12 mouse cellular contexts compared by ENCODE assay signal in the genomic region with DNA sequence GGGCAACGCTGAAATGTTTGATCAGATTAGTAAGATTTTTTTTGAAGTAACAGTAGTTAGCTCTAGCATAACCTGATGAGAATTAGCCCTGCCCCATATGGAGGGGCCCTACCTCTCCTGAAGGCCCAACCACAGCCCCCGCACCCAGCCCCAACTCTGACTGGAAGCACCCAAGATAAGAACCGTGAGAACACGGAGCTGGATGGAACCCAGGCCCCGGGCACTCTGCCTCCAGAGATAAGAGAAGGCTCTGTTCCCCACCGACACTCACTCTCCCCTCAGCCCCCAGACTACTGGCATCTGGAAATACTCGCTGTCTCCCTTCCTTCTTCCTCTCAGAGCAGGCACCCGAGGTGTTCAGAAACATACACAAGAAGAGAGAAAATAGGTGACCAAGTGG. TPM values are rescaled to one million over a fixed set of nuclear protein-coding genes. Genes with fewer than 3 reads are reported as not detected.
A peak's percentile ranks its signal among the peaks of the same experiment; 100 is the strongest.
DNase-seq lines count a peak whose midpoint lies in the region; ATAC-seq and TF ChIP-seq lines count a peak whose summit lies in the region.
"Had no signal": no experiment of that assay in that cellular context is flagged by ENCODE, and none has a peak within 500 bp of the region (broad histone marks: within the 10 kb centered on the region; RNA-seq: fewer than 3 reads in every experiment).

No protein-coding gene starts in this region.

- TF ChIP-seq POLR2A in kidney, adult 2 months (IDR thresholded peaks at IDR 0.05; ENCODE audit: low read depth, low read length), result no peak

- no peak overlapping the region for H3K4me2 ChIP-seq in forebrain, embryonic 11.5 days (ENCODE audit: low read depth, low read length, severe bottlenecking)
- H3K4me2 ChIP-seq in forebrain, embryonic 16.5 days (ENCODE audit: low read length), result no peak overlapping the region
- H3K4me2 ChIP-seq in kidney, embryonic 14.5 days (replicated peaks; ENCODE audit: low read depth, low read length), result no peak overlapping the region
- peak overlapping the region; percentile 59 for H3K4me2 ChIP-seq in liver, embryonic 14.5 days (ENCODE audit: low read depth)

- no peaks in the 10 kb centered on the region for H3K36me3 ChIP-seq in forebrain, embryonic 11.5 days (ENCODE audit: control insufficient read depth, insufficient read depth, low read length)
- no peaks in the 10 kb centered on the region for H3K36me3 ChIP-seq in forebrain, embryonic 16.5 days (ENCODE audit: control insufficient read depth, insufficient read depth)
- no peaks in the 10 kb centered on the region for H3K36me3 ChIP-seq in kidney, embryonic 14.5 days (ENCODE audit: control insufficient read depth, insufficient read depth, low read length)
- H3K36me3 ChIP-seq in kidney, adult 2 months (ENCODE audit: control insufficient read depth, insufficient read depth, low read length), result no peaks in the 10 kb centered on the region
- H3K36me3 ChIP-seq in liver, embryonic 14.5 days (replicated peaks; ENCODE audit: control insufficient read depth, insufficient read depth, low read depth), result no peaks in the 10 kb centered on the region

- peak; percentile 48 for TF ChIP-seq EP300 in liver, embryonic 14.5 days (IDR thresholded peaks at IDR 0.05; ENCODE audit: low read depth)

- no peak overlapping the region for H3K27ac ChIP-seq in forebrain, embryonic 11.5 days (ENCODE audit: low read depth, low read length)
- no peak overlapping the region for H3K27ac ChIP-seq in forebrain, embryonic 16.5 days (ENCODE audit: low read length)
- H3K27ac ChIP-seq in kidney, embryonic 14.5 days (ENCODE audit: low read depth, low read length), result 0 out of 2 replicates have a peak overlapping the region, but pooled peaks have one; percentile 11
- no peak overlapping the region for H3K27ac ChIP-seq in kidney, adult 2 months (ENCODE audit: insufficient read depth, low read depth, low read length)
- peak overlapping the region; percentile 54; the same call in 1 of the 2 replicates for H3K27ac ChIP-seq in liver, embryonic 14.5 days

- H3K4me3 ChIP-seq in forebrain, embryonic 11.5 days (ENCODE audit: low read depth, low read length), result no peak overlapping the region
- no peak overlapping the region for H3K4me3 ChIP-seq in forebrain, embryonic 16.5 days (replicated peaks; ENCODE audit: low read length)
- no peak overlapping the region for H3K4me3 ChIP-seq in kidney, embryonic 14.5 days (ENCODE audit: low read length)
- no peak overlapping the region for H3K4me3 ChIP-seq in kidney, adult 2 months (ENCODE audit: insufficient read depth, low read depth, low read length)
- H3K4me3 ChIP-seq in liver, embryonic 14.5 days (ENCODE audit: insufficient read depth in 1 of 2, low read depth in 2 of 2, low read length in 2 of 2), result peak overlapping the region in 1 of 2 experiments; percentile 20; a peak in 1 of 4 replicates

- 78% methylated on average over 8 of the region's 8 CpGs for WGBS in forebrain, embryonic 11.5 days
- WGBS in forebrain, embryonic 16.5 days, result 74% methylated on average over 7 of the region's 8 CpGs
- WGBS in kidney, embryonic 14.5 days, result 70% methylated on average over 8 of the region's 8 CpGs
- WGBS in kidney, adult 2 months, result 76% methylated on average over 8 of the region's 8 CpGs
- 1% methylated on average over 8 of the region's 8 CpGs for WGBS in liver, embryonic 14.5 days (ENCODE audit: insufficient replicate concordance)

- no peaks in the 10 kb centered on the region for H3K27me3 ChIP-seq in forebrain, embryonic 11.5 days (ENCODE audit: control insufficient read depth, insufficient read depth, low read length)
- H3K27me3 ChIP-seq in forebrain, embryonic 16.5 days (replicated peaks; ENCODE audit: control insufficient read depth, insufficient read depth, low read length), result no peaks in the 10 kb centered on the region
- H3K27me3 ChIP-seq in kidney, embryonic 14.5 days (ENCODE audit: control insufficient read depth, insufficient read depth, low read length), result no peaks in the 10 kb centered on the region
- H3K27me3 ChIP-seq in kidney, adult 2 months (replicated peaks; ENCODE audit: control insufficient read depth, insufficient read depth, low read length), result no peaks in the 10 kb centered on the region
- peaks cover 3% of the 10 kb centered on the region for H3K27me3 ChIP-seq in liver, embryonic 14.5 days (ENCODE audit: control insufficient read depth, insufficient read depth, low read length)

- no peak overlapping the region for H3K9ac ChIP-seq in forebrain, embryonic 11.5 days (ENCODE audit: low read length)
- no peak overlapping the region for H3K9ac ChIP-seq in forebrain, embryonic 16.5 days (replicated peaks; ENCODE audit: low read depth, low read length)
- no peak overlapping the region for H3K9ac ChIP-seq in kidney, embryonic 14.5 days (ENCODE audit: low read depth, low read length)
- H3K9ac ChIP-seq in liver, embryonic 14.5 days (replicated peaks), result peak overlapping the region; percentile 40
- H3K9ac ChIP-seq: forebrain, postnatal 0 days had no signal

- no peak for TF ChIP-seq CTCF in kidney, adult 2 months (conservative IDR thresholded peaks at IDR 0.05; ENCODE audit: insufficient read depth, insufficient read length, low read depth, low read length)
- no peak for TF ChIP-seq CTCF in liver, embryonic 14.5 days (IDR thresholded peaks at IDR 0.05; ENCODE audit: low read depth)

- ATAC-seq in forebrain, embryonic 11.5 days (replicated peaks; ENCODE audit: low FRiP score), result no peak
- no peak for ATAC-seq in forebrain, embryonic 16.5 days
- ATAC-seq in kidney, embryonic 14.5 days (ENCODE audit: low FRiP score, low TSS enrichment), result no peak
- peak; percentile 91 for ATAC-seq in liver, embryonic 14.5 days (ENCODE audit: insufficient read depth)
- ATAC-seq: forebrain, postnatal 0 days had no signal

- H3K9me3 ChIP-seq in forebrain, embryonic 11.5 days (ENCODE audit: control insufficient read depth, low read length), result no peaks in the 10 kb centered on the region
- H3K9me3 ChIP-seq in forebrain, embryonic 16.5 days (ENCODE audit: control insufficient read depth, low read length), result no peaks in the 10 kb centered on the region
- no peaks in the 10 kb centered on the region for H3K9me3 ChIP-seq in kidney, embryonic 14.5 days (ENCODE audit: control insufficient read depth, low read length)
- no peaks in the 10 kb centered on the region for H3K9me3 ChIP-seq in liver, embryonic 14.5 days (ENCODE audit: control insufficient read depth, low read length)

- peaks cover 27% of the 10 kb centered on the region for H3K4me1 ChIP-seq in forebrain, embryonic 11.5 days (replicated peaks; ENCODE audit: control insufficient read depth, insufficient read depth, low read length)
- peaks cover 6% of the 10 kb centered on the region; the same call in 1 of the 2 replicates for H3K4me1 ChIP-seq in forebrain, embryonic 16.5 days (replicated peaks; ENCODE audit: control insufficient read depth, insufficient read depth, low read length)
- H3K4me1 ChIP-seq in kidney, embryonic 14.5 days (ENCODE audit: control insufficient read depth, insufficient read depth, low read length), result peaks cover 43% of the 10 kb centered on the region
- peaks cover 5% of the 10 kb centered on the region for H3K4me1 ChIP-seq in kidney, adult 2 months (ENCODE audit: control insufficient read depth, insufficient read depth, low read length)
- peaks cover 26 to 37% of the 10 kb centered on the region in 2 experiments for H3K4me1 ChIP-seq in liver, embryonic 14.5 days (replicated peaks; ENCODE audit: control insufficient read depth in 2 of 2, insufficient read depth in 2 of 2, low read length in 1 of 2)

- peak; percentile 49 for DNase-seq in forebrain, embryonic 11.5 days (ENCODE audit: low spot score)
- no peak for DNase-seq in kidney, adult 2 months
- DNase-seq in MEL-GATA-1-ER (ENCODE audit: extremely low read depth, low read depth), result peak; percentile 75
- DNase-seq in liver, embryonic 14.5 days (ENCODE audit: low read depth in 3 of 3, low spot score in 3 of 3), result peak; percentile 26 to 43 (median 41)
- no peak for DNase-seq in urinary bladder, adult 18-20 months (ENCODE audit: low spot score in 2 of 2)
- no peak for DNase-seq in gastrocnemius, adult 18-20 months (ENCODE audit: low spot score)
- DNase-seq: cerebellum, adult 8-10 months; forebrain, postnatal 0 days; lung, postnatal 10 days; thymus, adult 2 months had no signal

RNA-seq across cellular contexts. Expression of gene Col18a1, which starts 6.8 kb away (rescaled TPM):
- 79.0 and 86.7 TPM in 2 replicates for polyA plus RNA-seq in forebrain, embryonic 11.5 days (2014; fragmentation: Nextera tagmentation; extraction: Ambion mirVana)
- polyA plus RNA-seq in forebrain, embryonic 16.5 days (2015; fragmentation: Nextera tagmentation; extraction: Ambion mirVana), result 21.7 and 26.2 TPM in 2 replicates
- 78.6 and 140 TPM in 2 replicates for polyA plus RNA-seq in kidney, embryonic 14.5 days (2014; fragmentation: Nextera tagmentation; extraction: Ambion mirVana)
- 114 and 138 TPM in 2 replicates for polyA plus RNA-seq in kidney, adult 2 months (2012; rRNA removed)
- 24.6 and 34.7 TPM in 2 replicates for polyA plus RNA-seq in liver, embryonic 14.5 days (2012; rRNA removed)
- 31.4 and 41.2 TPM in 2 replicates for polyA plus RNA-seq in liver, embryonic 14.5 days (2014; fragmentation: Nextera tagmentation; extraction: Ambion mirVana)
- 1 to 10 TPM; 5.2 to 6.6 TPM for total RNA-seq in gastrocnemius, adult 18-20 months (2021)

Comparison
In these comparisons a context has a peak if more than half of its experiments do, and no peak if none do; other contexts are left out.
1. H3K27ac ChIP-seq: peak in kidney, embryonic 14.5 days (single experiment) and liver, embryonic 14.5 days (single experiment); none in forebrain, embryonic 11.5 days (single experiment), forebrain, embryonic 16.5 days (single experiment) and kidney, adult 2 months (single experiment).
2. DNase-seq: peak in forebrain, embryonic 11.5 days (single experiment), MEL-GATA-1-ER (single experiment) and liver, embryonic 14.5 days (3 of 3); none in kidney, adult 2 months (single experiment), urinary bladder, adult 18-20 months (0 of 2) and gastrocnemius, adult 18-20 months (single experiment).